Mouse (Mus musculus): ENCODE measurements around the gene Nudt22. TPM values are rescaled to one million over a fixed set of nuclear protein-coding genes. Genes with fewer than 3 reads are reported as not detected.
A peak's percentile ranks its signal among the peaks of the same experiment; 100 is the strongest.

Nudt22 gene
- total and polyA plus RNA-seq, 3 experiments, result 16.6 to 23.9 (median 17.8) TPM

- Histone ChIP-seq H3K4me3 (ENCODE audit: low read depth, low read length) (peak overlapping the region; percentile 80), H3K27me3 (ENCODE audit: insufficient read depth, low read length) (no peaks in the 10 kb centered on the region), H3K9me3 (replicated peaks) (no peaks in the 10 kb centered on the region), H3K36me3 (replicated peaks) (peaks cover 37% of the 10 kb centered on the region), H3K4me1 (ENCODE audit: insufficient read depth, low read depth, low read length) (peaks cover 81% of the 10 kb centered on the region)
- ATAC-seq (ENCODE audit: extremely low read depth, insufficient number of reproducible peaks, low FRiP score, poor library complexity, severe bottlenecking), result no peak
- DNase-seq (ENCODE audit: low spot score), result no peak
- TF ChIP-seq GATA2 (IDR thresholded peaks at IDR 0.05; ENCODE audit: borderline replicate concordance, low read depth, low read length), result no peak
- no peak for TF ChIP-seq GATA1 (IDR thresholded peaks at IDR 0.05; ENCODE audit: borderline replicate concordance, low read length)
- TF ChIP-seq CTCF (IDR thresholded peaks at IDR 0.05; ENCODE audit: low read depth, low read length), result no peak
- TF ChIP-seq POLR2AphosphoS5 (IDR thresholded peaks at IDR 0.05; ENCODE audit: insufficient replicate concordance, low read depth, low read length), result no peak
- TF ChIP-seq TAL1 (conservative IDR thresholded peaks at IDR 0.05; ENCODE audit: low read depth, low read length), result no peak
These were observed 27.2 kb downstream of the Nudt22 start for GRCm38 (mm10) chr19:6968491-6969271.

- peaks cover 27% of the 10 kb centered on the region for H3K4me1 ChIP-seq (ENCODE audit: insufficient read depth, low read depth, low read length)
- TF ChIP-seq TAL1 (conservative IDR thresholded peaks at IDR 0.05; ENCODE audit: low read depth, low read length) (no peak), CTCF (IDR thresholded peaks at IDR 0.05; ENCODE audit: low read depth, low read length) (no peak), GATA1 (IDR thresholded peaks at IDR 0.05; ENCODE audit: borderline replicate concordance, low read length) (no peak), GATA2 (IDR thresholded peaks at IDR 0.05; ENCODE audit: borderline replicate concordance, low read depth, low read length) (no peak), POLR2AphosphoS5 (IDR thresholded peaks at IDR 0.05; ENCODE audit: insufficient replicate concordance, low read depth, low read length) (no peak)
- H3K36me3 ChIP-seq (replicated peaks), result peaks cover 81% of the 10 kb centered on the region
- DNase-seq (ENCODE audit: low spot score) (no peak), ATAC-seq (ENCODE audit: extremely low read depth, insufficient number of reproducible peaks, low FRiP score, poor library complexity, severe bottlenecking) (no peak)
- no peaks in the 10 kb centered on the region; the same call in 1 of the 2 replicates for H3K27me3 ChIP-seq (ENCODE audit: insufficient read depth, low read length)
- no peak overlapping the region for H3K4me3 ChIP-seq (ENCODE audit: low read depth, low read length)
- H3K9me3 ChIP-seq (replicated peaks), result no peaks in the 10 kb centered on the region
These were observed 39.5 kb downstream of the Nudt22 start for GRCm38 (mm10) chr19:6956461-6956860.

GRCm38 (mm10) chr19:6955424-6955823, 40.5 kb downstream of the Nudt22 start:
- no peak for TF ChIP-seq POLR2AphosphoS5 (IDR thresholded peaks at IDR 0.05; ENCODE audit: insufficient replicate concordance, low read depth, low read length)
- peaks cover 77% of the 10 kb centered on the region for H3K36me3 ChIP-seq (replicated peaks)
- peaks cover 37% of the 10 kb centered on the region for H3K4me1 ChIP-seq (ENCODE audit: insufficient read depth, low read depth, low read length)
- ATAC-seq (ENCODE audit: extremely low read depth, insufficient number of reproducible peaks, low FRiP score, poor library complexity, severe bottlenecking) (no peak), DNase-seq (ENCODE audit: low spot score) (no peak)
- no peaks in the 10 kb centered on the region; the same call in 1 of the 2 replicates for H3K27me3 ChIP-seq (ENCODE audit: insufficient read depth, low read length)
- no peak overlapping the region for H3K4me3 ChIP-seq (ENCODE audit: low read depth, low read length)
- no peaks in the 10 kb centered on the region for H3K9me3 ChIP-seq (replicated peaks)

DNA sequence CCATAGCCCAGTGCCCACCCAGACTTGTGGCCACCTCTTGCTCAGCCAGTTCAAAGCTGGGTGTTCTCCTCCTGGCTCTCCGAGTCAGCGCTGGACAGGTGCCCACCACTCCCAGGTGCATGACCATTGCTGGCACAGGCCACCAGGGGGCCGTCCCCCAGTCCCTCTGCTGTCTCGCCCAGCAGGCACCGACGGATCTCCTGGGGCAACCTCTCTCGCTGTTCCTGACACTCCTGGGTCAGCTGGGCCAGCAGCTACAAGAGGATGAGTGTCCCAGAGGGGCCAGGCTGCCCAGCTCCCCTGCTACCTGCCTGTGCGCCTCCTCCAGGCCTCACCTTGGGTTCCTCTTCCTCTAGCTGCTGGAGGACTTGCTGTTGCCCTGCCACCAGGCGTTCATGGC, 41.9 kb downstream of the Nudt22 start:
- H3K36me3 ChIP-seq (replicated peaks), result peaks cover 75% of the 10 kb centered on the region
- H3K4me3 ChIP-seq (ENCODE audit: low read depth, low read length), result no peak overlapping the region
- H3K9me3 ChIP-seq (replicated peaks), result no peaks in the 10 kb centered on the region
- TF ChIP-seq GATA1 (IDR thresholded peaks at IDR 0.05; ENCODE audit: borderline replicate concordance, low read length) (no peak), GATA2 (IDR thresholded peaks at IDR 0.05; ENCODE audit: borderline replicate concordance, low read depth, low read length) (no peak), CTCF (IDR thresholded peaks at IDR 0.05; ENCODE audit: low read depth, low read length) (peak; percentile 53; the same call in 1 of the 2 replicates), POLR2AphosphoS5 (IDR thresholded peaks at IDR 0.05; ENCODE audit: insufficient replicate concordance, low read depth, low read length) (no peak), TAL1 (conservative IDR thresholded peaks at IDR 0.05; ENCODE audit: low read depth, low read length) (no peak)
- no peaks in the 10 kb centered on the region for H3K27me3 ChIP-seq (ENCODE audit: insufficient read depth, low read length)
- ATAC-seq (ENCODE audit: extremely low read depth, insufficient number of reproducible peaks, low FRiP score, poor library complexity, severe bottlenecking) (no peak), DNase-seq (ENCODE audit: low spot score) (peak; percentile 25)
- peaks cover 50% of the 10 kb centered on the region for H3K4me1 ChIP-seq (ENCODE audit: insufficient read depth, low read depth, low read length)

- no peaks in the 10 kb centered on the region for H3K27me3 ChIP-seq (ENCODE audit: insufficient read depth, low read length)
- no peaks in the 10 kb centered on the region for H3K9me3 ChIP-seq (replicated peaks)
- no peak for TF ChIP-seq GATA1 (IDR thresholded peaks at IDR 0.05; ENCODE audit: borderline replicate concordance, low read length)
- no peak for TF ChIP-seq TAL1 (conservative IDR thresholded peaks at IDR 0.05; ENCODE audit: low read depth, low read length)
- no peak for TF ChIP-seq CTCF (IDR thresholded peaks at IDR 0.05; ENCODE audit: low read depth, low read length)
- TF ChIP-seq POLR2AphosphoS5 (IDR thresholded peaks at IDR 0.05; ENCODE audit: insufficient replicate concordance, low read depth, low read length), result no peak
- TF ChIP-seq GATA2 (IDR thresholded peaks at IDR 0.05; ENCODE audit: borderline replicate concordance, low read depth, low read length), result no peak
- H3K4me1 ChIP-seq (ENCODE audit: insufficient read depth, low read depth, low read length), result peaks cover 61% of the 10 kb centered on the region
- H3K4me3 ChIP-seq (ENCODE audit: low read depth, low read length), result peak overlapping the region; percentile 80; the same call in 1 of the 2 replicates
- ATAC-seq (ENCODE audit: extremely low read depth, insufficient number of reproducible peaks, low FRiP score, poor library complexity, severe bottlenecking) (no peak), DNase-seq (ENCODE audit: low spot score) (peak; percentile 34)
- peaks cover 75% of the 10 kb centered on the region for H3K36me3 ChIP-seq (replicated peaks)
These were observed 43.2 kb downstream of the Nudt22 start for GRCm38 (mm10) chr19:6952712-6953037.

DNA sequence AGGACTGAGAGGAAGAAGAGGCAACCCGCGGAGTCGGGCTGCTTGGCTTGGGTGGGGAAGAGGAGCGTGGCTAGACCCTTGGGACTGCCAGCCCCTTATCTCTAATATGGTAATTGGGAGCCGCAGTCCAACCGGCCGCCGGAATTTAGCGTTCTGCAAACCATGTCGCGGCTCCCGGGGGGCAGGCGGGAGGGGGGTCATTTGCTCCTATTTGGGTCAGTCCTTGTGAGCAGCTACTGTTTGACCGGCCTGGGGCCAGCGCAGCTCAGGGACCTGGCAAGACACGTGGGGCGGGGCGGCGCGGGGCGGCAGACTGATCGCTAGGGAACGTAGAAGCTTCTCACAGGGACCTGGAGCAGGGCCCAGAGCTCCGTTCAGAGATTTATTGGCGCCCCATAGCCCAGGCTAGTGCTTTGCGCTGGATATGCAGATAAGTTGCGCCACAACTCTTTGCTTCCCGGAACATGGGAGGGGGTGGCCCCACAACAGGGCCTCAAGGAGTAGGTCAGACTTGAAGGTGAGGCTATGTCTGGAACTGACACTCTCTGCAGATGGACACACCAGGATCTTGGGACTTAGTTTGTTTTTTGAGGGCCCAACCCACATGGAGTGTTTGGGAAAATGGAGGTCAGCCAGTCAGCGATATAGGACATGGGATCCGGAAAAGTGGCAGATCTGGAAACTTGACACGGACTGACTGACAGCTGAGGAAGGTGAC, 43.8 kb downstream of the Nudt22 start:
- Histone ChIP-seq H3K4me1 (ENCODE audit: insufficient read depth, low read depth, low read length) (peaks cover 62% of the 10 kb centered on the region), H3K27me3 (ENCODE audit: insufficient read depth, low read length) (no peaks in the 10 kb centered on the region), H3K36me3 (replicated peaks) (peaks cover 72% of the 10 kb centered on the region), H3K9me3 (replicated peaks) (no peaks in the 10 kb centered on the region), H3K4me3 (ENCODE audit: low read depth, low read length) (peak overlapping the region; percentile 80)
- DNase-seq (ENCODE audit: low spot score), result peak; percentile 50
- no peak for ATAC-seq (ENCODE audit: extremely low read depth, insufficient number of reproducible peaks, low FRiP score, poor library complexity, severe bottlenecking)
- TF ChIP-seq CTCF (IDR thresholded peaks at IDR 0.05; ENCODE audit: low read depth, low read length) (no peak), GATA1 (IDR thresholded peaks at IDR 0.05; ENCODE audit: borderline replicate concordance, low read length) (no peak), TAL1 (conservative IDR thresholded peaks at IDR 0.05; ENCODE audit: low read depth, low read length) (no peak), POLR2AphosphoS5 (IDR thresholded peaks at IDR 0.05; ENCODE audit: insufficient replicate concordance, low read depth, low read length) (no peak), GATA2 (IDR thresholded peaks at IDR 0.05; ENCODE audit: borderline replicate concordance, low read depth, low read length) (no peak)

Data from G1E (cell line).